Mouse (Mus musculus): ENCODE results near the gene Plod2. TPM values are rescaled to one million over a fixed set of nuclear protein-coding genes. Genes with fewer than 3 reads are reported as not detected.

The Plod2 gene
- 0.93 and 1.2 TPM in 2 replicates for polyA plus RNA-seq (2021; fragmentation: Nextera tagmentation)
- long read RNA-seq, experiment 1, transcript Plod2-201 (19 exons, 3,649 nt): major isoform, 6 of 10 reads
- long read RNA-seq, experiment 1, partial matches to known transcripts: 2 of 10 reads
- long read RNA-seq, experiment 1, other reads (novel, unspliced or antisense): 2 of 10 reads
- long read RNA-seq, experiment 2, partial matches to known transcripts: 1 of 4 reads
- long read RNA-seq, experiment 2, other reads (novel, unspliced or antisense): 2 of 4 reads

DNA sequence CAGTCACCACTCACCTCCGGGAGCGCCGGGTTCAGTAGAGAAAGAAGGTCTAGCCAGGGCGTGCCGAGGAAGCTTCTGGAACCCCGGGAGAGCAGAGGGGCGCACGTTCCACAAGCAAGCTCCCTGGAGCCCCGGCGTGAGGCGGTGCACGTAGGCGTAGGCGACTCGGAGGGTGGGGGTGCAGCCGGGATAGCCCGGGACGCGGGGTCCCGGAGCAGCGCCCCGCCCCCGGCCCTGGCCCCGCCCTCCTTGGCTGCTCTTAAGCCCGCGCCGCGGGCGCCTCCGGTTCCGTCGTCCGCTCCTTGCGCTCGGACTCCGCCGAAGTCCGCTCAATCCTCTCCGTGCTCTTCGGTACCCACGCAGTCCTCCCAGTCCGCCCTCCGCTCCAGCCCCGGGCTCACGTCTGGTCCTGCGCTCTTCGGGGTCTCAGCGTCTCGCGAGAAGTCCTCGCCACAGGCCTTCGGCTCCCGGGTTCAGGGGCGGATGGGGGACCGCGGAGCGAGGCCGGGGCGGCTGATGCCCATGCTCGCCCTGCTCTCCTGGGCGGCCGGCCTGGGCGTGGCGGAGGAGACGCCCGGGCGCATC is at the start of gene Plod2:
Gene Plod2 (plus strand): TSS at position 247 of the 585 bp plus-strand sequence.

Other genes starting within 250 kb of the Plod2 start
- gene 1700057G04Rik, start 232.8 kb upstream of the Plod2 start, polyA plus RNA-seq (2021; fragmentation: Nextera tagmentation): not detected in 2 replicates
- 1.7 and 2.1 TPM in 2 replicates for gene Plscr4, start 84.8 kb upstream of the Plod2 start, polyA plus RNA-seq (2021; fragmentation: Nextera tagmentation)